Mouse (Mus musculus) spleen, postnatal 4 days (tissue): ENCODE measurements at regions not wholly inside any gene's neighbourhood (a gene's known extent, or its start where the extent isn't known, plus 50 kb on each side); places are given as distances from the start of the nearest gene placed in this dataset.

Experiments used
- DNase-seq, 2 experiments: peaks; one replicate each; pipeline ENCODE4 v3.0.0; 2022; ENCODE audit warnings: low spot score in 2 of 2

GRCm38 (mm10) chr17:52036479-52036878 lies 203.4 kb upstream of the Satb1 start:
- no peak for DNase-seq

GRCm38 (mm10) chr17:52031079-52031478 lies 198.0 kb upstream of the Satb1 start:
- no peak for DNase-seq

GRCm38 (mm10) chr17:51986920-51987319 lies 153.8 kb upstream of the Satb1 start:
- DNase-seq: no peak

DNA sequence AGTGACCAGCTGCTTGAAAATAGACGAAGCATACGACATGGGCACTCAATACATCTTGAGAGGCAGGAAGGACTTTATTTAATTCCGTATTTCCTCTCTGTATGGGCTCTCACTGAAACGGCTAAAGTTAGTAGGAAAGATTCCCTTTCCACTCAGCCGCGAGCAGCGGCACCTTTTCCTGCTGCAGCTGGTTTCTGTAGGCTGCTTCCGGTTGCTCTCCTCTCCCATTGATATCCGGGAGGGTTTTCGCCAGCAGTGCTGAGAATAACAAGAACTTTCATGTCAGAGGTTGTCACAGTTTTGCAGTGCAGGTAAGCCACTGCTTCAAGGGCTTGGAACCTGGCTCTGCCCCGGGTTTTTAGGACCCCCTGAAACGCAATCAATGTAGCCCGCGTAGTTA lies 153.1 kb upstream of the Satb1 start:
- no peak for DNase-seq

- DNase-seq: no peak
Observed at GRCm38 (mm10) chr17:51979126-51979525, 146.0 kb upstream of the Satb1 start.

GRCm38 (mm10) chr17:51971444-51971843 lies 138.4 kb upstream of the Satb1 start:
- no peak for DNase-seq

- no peak for DNase-seq
Observed at GRCm38 (mm10) chr17:51966573-51967284, 133.6 kb upstream of the Satb1 start.

- no peak for DNase-seq
Observed at GRCm38 (mm10) chr17:51962529-51963110, 129.5 kb upstream of the Satb1 start.

DNA sequence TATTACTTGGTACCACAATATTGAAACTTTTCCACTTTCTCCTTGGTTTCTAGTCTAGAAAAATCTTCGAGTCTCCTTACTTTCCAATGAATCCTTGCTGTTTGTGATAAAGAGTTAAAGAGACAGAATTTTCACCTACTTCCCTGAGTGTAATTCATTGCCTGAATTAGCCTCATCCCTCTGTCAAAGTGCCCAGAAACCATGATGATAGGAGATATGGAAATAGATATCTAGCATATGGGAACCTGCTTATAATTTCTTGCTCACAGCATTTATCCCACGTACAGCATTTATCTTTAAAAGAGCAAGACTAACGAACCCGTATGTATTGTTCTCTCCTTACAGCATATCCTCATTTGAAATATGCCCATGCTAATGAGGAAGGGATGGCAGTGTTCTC lies 128.2 kb upstream of the Satb1 start:
- no peak for DNase-seq

DNA sequence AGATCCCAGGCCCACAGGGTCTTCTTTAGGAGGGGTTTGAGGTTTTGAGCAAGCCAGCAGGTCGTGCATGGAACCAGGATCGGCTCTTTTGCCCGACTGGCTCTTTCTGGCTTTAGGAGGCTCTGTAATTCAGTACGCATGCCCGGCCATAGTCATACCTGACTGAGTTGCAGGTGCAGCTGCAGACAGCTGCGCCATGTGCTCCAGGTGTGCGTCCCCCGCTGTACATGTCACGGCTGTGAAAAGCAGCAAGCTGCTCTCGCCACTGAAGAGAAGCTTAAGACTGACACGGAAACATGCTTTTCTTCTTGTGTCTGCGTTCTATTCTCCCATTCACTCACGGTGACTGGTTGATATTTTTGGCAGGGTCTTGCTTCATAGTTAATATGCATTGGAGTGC lies 123.2 kb upstream of the Satb1 start:
- DNase-seq: no peak

DNA sequence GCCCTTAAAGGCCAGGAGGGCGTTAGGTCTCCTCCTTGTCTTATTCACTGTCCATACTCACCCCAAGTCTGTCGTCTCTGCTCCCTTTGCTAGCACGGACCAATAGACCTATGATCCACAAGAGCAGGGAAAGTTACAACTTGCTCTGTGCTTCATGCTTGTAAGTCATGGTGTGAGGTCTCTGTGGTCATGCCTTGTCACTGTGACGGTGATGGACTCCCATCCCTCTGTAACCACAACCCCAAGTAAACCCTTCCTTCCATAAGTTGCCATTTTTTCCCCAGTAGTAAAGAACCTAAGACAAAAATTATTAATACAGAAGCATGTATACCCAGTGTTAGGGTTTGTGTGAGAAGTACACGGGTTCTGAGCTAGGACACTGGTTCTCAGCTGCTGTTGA lies 104.6 kb upstream of the Satb1 start:
- no peak for DNase-seq

DNA sequence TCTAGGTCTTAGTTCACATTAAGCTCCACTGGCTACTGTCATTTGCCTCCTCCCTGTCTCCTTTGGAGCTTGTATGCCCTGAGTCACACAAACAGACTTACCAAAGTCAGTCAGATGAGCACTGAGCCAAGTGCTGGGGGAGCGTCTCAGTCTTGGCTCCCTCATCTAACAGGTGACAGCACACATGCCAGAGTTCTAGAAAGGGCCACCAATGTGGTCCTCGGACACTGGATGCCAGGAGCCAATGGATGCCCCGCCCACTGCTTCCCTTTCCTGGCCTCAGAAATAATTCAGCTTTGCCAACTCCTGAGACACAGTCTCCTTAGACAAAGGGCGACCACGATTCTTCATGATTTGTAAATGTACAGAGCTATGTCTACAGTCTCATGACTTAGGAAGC lies 103.0 kb upstream of the Satb1 start:
- no peak for DNase-seq

DNA sequence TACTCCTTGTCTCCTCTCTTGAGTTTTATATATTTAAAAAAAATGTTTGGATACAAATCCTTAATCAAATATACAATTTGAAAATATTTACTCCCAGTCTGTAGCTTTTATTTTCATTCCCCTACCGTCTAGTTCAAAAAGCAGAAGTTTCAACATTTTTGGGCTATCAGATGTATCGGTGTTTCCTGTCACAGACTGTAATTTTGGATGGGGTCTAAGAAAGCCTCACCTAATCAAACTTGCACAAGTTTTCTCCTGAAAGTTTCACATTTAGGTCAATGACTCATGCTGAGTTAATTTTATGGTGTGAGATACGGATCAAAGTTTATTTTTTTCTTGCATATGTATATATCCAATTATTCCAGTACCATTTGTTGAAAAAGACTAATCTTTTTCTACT lies 93.3 kb upstream of the Satb1 start:
- DNase-seq: no peak

DNA sequence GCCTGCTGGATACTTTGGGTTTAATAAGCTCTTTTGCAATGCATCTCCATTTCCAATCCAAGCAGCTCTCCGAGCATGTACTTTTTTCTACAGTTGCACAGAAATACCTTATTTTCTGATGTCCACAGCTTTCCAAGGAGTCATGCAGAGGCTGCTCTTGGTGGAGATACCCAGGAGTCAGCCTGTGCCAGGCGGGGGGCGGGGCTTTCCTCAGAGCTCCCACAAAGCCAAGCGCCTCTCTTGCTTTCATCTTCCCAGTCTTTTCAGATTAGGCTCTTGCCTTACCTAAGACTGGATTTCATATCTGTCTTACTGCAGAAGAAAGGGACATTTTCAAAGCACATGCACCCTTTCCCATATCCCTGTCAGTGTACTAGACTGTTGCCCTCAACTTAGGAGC lies 73.9 kb upstream of the Satb1 start:
- no peak for DNase-seq

DNA sequence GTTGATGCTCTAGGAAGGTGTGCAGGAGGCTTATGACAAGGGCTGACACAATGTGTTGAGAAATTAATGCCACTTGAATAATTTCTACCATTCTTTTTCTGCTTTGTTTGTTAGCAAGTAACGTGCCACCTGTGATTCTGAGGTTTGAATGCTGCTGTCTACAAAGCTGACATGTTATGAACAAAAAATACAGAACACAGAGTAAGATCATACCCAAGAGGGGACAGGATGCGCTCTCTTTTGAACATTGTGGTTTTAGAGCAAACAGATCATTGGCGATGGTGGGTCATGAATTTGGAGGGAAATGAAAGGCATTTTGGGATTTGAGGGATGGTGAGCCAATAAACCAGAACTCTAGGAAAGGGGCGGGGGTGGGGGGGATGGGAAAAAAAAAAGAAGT lies 73.3 kb upstream of the Satb1 start:
- no peak for DNase-seq

- DNase-seq: peak in 1 of 2 experiments; percentile 13
Observed at GRCm38 (mm10) chr17:51903885-51904284, 70.8 kb upstream of the Satb1 start.

- no peak for DNase-seq
Observed at GRCm38 (mm10) chr17:51899376-51899775, 66.3 kb upstream of the Satb1 start.

- no peak for DNase-seq
Observed at GRCm38 (mm10) chr17:51896160-51896559, 63.1 kb upstream of the Satb1 start.

- DNase-seq: no peak
Observed at GRCm38 (mm10) chr17:51894278-51894677, 61.2 kb upstream of the Satb1 start.

- DNase-seq: no peak
Observed at GRCm38 (mm10) chr17:51892856-51893255, 59.8 kb upstream of the Satb1 start.

DNA sequence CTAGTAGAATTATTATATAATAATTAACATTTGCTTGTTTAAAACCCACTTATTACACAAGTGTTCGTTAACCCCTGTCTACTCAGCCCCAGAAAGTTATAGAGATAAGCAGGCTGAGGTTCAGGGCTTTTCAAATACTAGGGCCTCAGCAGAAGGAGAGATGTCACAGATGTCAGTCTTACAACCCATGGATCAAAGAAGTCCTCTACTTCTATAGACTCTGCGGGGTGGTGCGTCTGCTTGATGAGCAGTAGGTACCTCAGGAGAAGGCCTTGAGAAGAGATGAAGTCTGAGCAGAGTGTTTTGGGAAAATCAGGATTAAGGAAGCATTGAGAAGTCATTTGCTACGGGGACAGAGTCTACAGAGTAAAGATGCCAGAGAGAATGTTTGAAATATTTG lies 59.1 kb upstream of the Satb1 start:
- no peak for DNase-seq
